Mouse (Mus musculus) CH12F3 (cell line): ENCODE results near the gene Gm29110.
"Not testable (repeated sequence)": the region's sequence is repeated elsewhere in the genome, so short reads cannot be mapped to it uniquely, and the experiment has no call there.

ENCODE experiments used
- in situ Hi-C: fragments of 300-500 bp; cut with MboI; formaldehyde crosslinking; loops from 2 replicates; pipeline ENCODE4 v1.14.3; 2020; ENCODE audit warnings: low sequenced_read_pairs

Gene Gm29110

GRCm38 (mm10) chrY:74470231-74470630 is at the start of gene Gm29110:
Gm29110 (plus strand) TSS chrY:74470531.
- in situ Hi-C loops: not testable (repeated sequence)
